Mouse (Mus musculus) gastrocnemius, postnatal 10 days (tissue): ENCODE measurements around the gene G530012D18Rik. TPM values are rescaled to one million over a fixed set of nuclear protein-coding genes. Genes with fewer than 3 reads are reported as not detected.
"Not testable (repeated sequence)": the region's sequence is repeated elsewhere in the genome, so short reads cannot be mapped to it uniquely, and the experiment has no call there.

Experiments used
- DNase-seq: peaks from one replicate; pipeline ENCODE4 v3.0.0; 2021; ENCODE audit warnings: mixed read lengths
- long read RNA-seq, 2 experiments: library from polyadenylated mRNA; stranded (forward); transcript quantifications; one replicate each; pipeline ENCODE4 v2.0.0; 2021
- total RNA-seq, 2 experiments: library from RNA; stranded (reverse); gene quantifications; 2 replicates each; pipeline ENCODE4 v1.2.3; 2021

G530012D18Rik gene
- not detected for total RNA-seq
- long read RNA-seq, experiment 1 = 0 reads
- long read RNA-seq, experiment 2 = 0 reads

DNA sequence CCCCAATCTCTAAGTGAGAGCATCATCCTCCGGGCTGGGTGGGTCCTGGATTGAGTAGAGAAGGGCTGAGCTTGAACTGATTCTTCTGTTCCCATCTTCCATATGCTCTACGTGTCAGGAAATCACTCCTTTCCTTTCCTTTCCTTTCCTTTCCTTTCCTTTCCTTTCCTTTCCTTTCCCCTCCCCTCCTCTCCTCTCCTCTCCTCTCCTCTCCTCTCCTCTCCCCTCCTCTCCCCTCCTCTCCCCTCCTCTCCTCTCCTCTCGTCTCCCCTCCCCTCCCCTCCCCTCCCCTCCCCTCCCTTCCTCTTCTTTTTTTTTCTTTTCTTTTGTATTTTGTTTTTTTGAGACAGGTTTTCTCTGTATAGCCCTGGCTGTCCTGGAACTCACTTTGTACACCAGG lies at the start of gene G530012D18Rik:
TSS of gene G530012D18Rik (plus strand) at position 301 of the 400 bp plus-strand sequence.
- not testable (repeated sequence) for DNase-seq

DNA sequence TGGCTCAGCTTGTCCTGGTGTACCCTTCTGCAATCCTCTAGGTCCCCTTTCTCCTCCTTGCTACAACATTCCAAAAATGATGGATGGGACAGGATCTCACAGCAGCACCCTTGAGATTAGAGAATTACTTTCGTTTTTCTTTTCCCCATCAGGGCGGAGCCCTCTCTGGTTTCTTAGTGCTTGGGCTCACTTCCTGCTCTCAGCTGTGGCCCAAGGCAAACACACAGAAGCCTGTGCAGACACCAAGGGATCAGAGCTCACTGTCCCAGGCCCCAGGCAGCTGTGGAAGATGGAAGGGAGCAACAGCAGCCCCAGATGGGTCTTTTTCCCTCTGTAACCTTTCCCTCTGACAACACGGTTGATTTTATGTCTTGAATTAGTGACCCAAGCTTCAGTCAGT lies 49.1 kb upstream of the G530012D18Rik start:
- DNase-seq = not testable (repeated sequence)

DNA sequence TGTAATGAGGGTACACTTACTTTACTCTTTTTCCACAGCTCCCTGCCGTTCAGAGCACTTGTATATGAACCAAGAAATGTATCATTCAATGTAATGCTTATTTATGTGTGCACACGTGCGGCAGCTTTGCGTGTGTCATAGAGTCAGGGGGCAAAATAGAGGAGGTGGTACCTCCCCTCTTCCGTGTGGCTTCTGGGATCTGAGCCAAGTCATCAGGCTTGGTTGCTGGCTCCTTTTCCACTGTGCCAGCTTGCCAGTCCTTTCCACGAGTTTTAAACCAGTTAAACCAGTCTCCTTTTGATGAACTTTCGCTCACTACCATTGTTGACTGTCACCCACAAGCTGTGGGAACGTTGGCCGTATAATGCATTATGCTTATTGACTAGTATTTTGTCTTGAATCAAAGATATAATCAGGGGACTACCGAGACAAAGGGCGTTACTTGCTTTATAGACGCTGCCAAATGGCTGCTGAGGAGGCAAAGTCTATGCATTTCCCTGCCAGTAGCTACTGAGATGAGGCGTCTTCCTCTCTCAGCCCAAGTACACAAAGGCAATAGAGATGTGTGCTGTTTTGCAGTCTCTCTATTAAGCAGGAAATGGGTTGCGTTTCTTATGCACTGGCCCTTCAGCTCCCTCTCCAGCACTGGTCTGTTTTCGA lies 46.9 kb upstream of the G530012D18Rik start:
- DNase-seq = not testable (repeated sequence)

DNA sequence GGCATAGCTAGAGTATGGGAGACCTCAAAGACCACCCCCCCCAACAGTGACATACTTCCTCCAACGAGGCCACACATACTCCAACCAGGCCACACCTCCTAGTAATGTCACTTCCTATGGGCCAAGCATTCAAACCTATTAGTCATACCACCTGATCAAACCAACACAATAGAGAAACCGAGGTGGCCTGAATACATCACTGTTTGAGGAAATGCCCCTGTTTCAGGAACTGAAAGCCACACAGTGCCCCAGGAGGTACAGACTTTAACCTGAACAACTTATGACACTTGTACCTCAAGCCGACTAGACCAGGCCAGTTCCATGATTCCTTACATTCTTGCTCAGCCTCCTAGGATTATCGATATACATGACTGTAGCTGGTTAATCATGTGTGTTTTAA lies 31.7 kb upstream of the G530012D18Rik start:
- not testable (repeated sequence) for DNase-seq

DNA sequence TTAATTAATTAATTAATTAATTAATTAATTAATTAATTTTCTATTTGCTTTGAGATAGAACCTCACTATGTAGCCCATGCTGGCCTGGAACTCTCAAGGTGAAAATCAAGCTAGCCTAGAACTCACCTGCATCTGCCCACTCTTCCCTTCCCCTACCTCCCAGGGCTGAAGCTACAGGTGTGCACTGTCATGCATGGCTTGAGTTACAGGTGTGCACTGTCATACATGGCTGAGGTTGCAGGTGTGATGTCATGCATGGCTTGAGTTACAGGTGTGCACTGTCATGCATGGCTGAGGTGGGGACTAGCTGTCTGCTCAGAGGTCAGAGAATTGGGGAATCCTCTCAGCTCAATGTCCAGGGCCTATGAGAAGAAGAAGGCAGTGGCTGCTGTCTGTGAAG lies 29.0 kb upstream of the G530012D18Rik start:
- DNase-seq = not testable (repeated sequence)

DNA sequence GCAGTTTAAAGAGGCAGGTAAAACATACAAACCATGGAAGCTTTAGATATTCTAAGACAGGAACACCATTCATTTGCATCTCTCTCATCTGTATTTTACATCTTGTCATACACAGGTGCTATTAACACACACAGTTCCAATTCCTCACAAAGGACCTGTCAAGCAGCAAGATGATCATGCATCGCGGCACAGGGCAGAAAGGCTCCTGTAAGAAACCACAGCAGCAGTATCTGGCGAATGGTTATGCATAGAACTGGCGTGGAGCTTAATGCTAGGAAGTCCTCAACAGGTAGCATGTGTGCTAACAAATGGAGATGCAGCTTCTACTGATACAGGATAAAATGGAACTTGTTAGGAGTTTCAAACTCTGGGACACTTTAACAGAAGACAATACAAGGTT lies 20.2 kb upstream of the G530012D18Rik start:
- DNase-seq = not testable (repeated sequence)

DNA sequence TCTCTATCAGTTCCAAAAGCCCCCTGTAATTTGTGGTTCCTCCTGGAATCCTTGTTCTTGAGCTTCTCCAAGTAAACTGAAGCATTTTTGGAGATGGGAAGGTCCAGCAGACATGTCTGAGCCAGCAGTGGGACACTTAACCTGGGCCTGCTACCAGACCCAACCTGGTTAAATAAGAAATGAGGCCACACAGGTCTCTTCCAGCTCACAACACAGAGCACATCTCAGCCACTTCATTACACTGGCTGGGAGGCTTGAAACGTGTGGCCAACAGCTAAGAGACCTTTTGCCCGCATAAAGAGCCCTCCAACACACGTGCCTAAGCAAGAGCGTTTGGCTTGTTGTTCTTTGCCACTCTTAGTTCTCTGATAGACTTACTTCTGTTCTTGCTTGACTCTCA lies 1.9 kb upstream of the G530012D18Rik start:
- DNase-seq = not testable (repeated sequence)

DNA sequence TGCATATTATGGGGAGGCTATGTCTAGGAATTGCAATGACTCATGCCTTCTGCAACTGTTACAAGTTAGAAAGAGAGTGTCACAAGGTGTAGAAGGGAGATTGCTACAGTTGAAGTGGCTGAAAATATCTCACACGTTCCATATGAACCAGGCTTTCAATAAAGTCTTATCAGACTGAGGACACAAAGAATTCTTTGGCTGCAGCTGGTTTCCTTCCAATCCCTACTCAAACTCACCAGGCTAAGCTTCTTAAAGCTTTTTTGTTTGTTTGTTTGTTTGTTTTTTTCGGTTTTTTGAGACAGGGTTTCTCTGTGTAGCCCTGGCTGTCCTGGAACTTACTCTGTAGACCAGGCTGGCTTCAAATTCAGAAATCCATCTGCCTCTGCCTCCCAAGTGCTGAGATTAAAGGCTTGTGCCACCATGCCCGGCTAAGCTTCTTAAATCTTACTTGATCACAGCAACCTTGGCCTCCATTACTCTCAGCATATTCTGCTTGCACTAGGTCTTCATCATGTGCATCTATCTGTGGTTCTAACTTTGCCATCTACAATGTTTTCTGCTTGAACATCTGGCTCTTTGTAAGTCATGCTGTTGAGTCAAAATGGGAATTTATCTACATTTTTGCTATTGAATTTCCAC lies 3.0 kb downstream of the G530012D18Rik start:
- not testable (repeated sequence) for DNase-seq

DNA sequence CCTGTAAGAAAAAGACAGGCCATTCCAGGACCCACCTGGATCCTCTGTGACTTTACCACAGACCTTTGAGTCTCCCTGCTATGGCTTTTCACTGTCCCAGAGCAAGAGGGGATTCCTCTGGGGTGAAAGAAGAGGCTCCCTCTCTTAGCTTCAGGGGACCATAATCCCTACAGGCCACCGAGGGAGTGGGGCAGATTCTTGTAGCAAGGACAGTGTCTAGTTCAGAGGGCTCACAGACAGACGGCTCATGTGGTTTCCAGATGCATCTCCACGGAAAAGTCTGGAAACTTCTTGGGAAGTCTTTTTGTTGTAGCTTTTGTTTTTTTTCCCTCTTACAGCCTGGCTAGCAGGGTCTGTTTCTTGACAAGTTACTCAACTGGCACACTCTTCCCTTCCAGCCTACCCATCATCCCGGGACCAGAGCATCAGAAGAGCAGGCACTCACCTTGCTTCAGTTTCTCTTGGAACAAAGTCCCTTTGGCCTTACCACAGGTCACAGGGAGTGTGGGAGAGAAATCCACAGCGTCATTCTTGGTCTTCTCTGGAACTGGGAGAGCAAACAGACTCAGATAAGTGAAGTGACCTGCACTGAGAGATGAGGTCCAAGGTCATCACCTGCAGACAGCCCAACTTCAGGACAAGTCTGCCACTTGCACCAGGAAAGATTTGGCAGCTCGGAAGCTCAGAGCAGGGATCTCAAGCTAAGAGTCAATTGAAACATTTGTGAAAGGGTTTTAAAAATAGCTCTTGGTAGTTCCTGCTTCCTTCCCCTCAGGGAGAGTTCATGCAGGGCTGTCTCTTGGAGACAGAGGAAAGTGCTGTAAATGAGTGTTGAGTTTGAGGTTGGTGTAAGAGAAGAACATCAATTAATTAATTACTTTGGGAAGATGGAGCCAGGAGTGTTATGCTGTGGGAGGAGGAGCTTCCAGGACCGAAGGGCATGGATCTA lies 4.0 kb downstream of the G530012D18Rik start:
- not testable (repeated sequence) for DNase-seq

DNA sequence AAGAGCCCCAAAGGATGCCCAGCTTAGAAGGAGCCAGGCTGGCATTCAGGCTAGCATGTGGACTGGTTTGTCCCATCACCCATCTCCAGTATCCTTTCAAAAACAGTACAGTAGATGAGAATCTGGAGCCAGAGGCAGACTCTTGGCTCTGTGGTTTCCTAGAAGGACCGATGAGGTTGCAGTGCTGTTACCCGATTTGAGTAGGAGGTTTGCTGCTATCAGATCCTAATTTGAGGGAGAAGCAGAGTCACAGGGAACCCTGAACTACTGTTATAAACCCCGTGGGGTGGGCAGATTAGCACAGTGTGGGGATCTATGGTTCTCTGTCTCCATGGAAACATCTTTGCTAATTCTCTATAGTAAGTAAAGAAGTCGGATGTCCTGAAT lies 4.7 kb downstream of the G530012D18Rik start:
- not testable (repeated sequence) for DNase-seq

DNA sequence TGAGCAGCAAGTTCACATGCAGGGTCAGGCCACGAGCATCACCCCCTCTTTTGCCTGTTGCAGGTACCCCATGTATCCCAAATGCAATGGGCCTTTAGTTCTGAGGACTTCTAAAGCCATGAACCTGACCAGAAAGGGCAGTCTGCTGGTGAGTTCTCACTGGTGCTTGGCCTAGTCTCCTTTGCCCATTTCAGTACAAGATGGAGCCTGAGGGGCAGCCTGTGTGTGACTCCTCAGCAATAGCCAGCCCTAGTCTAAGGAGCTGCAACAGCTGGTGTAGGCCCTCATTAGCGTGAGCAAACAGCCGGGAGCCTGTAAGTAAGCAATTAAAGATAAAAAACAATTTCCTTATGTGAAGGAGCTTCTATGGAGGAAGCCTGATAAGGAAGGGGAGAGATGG lies 5.1 kb downstream of the G530012D18Rik start:
- not testable (repeated sequence) for DNase-seq

DNA sequence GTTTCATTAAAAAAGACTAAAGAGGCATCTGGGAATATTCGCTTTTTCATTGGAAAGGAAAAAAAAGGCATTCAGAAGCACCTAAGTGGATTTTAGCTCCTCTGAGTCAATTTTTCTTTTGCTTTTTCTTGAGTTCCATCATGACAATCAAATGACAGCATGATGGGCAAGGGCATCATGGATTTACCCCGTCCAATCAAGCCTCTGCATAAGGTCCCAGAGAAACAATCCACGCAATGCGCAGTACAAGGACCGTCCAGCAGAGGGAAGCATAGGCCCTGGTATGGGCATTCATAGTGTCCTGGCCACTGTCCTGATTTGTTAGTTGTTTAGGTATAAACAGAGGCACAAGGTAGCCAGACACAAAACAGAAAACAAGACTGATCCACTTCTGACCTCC lies 6.0 kb downstream of the G530012D18Rik start:
- not testable (repeated sequence) for DNase-seq

DNA sequence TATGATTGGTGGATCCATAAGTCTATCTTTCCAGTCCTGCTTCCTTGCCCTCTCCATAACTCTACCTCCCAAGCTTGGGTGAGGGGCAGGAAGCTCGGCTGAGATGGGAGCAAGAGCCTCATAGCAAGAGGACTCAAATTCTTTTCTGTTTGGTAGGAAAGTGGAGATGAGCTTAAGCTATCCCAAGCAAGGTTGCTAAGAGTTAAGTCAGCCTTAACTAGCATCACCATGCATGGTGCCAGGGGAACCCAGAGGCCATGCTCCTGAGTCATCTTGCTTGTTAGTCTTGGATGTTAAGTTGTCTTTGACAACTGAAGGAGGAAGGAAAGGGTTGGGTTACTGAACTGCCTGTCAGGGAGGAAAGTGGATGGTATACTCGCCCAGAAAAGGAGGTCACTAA lies 13.2 kb downstream of the G530012D18Rik start:
- DNase-seq = not testable (repeated sequence)

DNA sequence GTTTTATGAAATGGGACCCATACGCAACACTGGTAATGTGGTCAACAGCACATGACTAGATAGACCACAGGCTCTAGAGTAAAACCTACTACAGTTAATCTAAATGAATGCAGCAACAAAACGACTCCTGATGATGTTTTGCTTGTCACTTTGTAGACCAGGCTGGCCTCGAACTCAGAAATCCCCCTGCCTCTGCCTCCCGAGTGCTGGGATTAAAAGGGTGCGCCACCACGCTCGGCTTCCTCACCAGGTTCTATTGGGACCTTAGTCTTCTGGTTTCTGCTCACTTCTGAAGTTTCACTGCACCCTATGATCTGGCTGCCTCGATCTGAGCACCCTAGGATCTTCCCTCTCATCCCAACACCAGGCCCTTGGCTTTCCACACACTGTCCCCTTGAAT lies 17.1 kb downstream of the G530012D18Rik start:
- DNase-seq = not testable (repeated sequence)

DNA sequence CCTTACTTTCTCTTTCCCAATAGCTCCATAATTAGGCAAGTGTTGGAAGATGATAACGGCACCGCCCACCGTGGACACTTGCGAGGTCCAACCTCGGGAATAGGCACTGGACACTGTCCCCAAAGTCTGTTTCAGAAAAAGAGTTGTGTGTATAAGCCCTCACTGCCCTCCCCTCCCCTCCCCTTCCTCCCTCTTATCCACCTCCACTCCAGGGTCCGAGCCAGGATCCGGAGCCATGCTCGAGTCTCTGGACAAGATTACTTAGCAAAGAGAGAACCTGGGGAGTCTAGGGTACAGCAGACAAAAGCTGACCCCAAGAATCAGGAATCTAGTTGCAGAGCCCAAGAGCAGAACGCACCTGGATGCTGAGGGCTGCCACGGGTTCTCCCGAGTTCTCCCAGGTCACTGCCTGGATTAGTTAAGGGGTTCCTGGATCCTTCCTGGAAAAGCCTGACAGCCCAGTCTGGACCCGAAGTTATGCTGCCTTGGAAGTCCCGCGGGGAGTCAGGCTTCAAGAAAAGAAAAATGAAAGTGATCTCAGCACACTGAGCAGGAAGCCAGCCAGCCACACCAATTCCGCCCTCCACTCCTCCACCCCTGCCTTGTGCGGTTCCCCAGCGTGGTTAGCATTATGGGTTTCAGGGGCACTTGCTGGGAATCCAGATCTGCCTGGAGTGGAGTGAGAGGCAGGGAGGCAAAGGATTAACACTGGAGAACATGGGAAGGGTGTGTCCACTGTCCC lies 23.0 kb downstream of the G530012D18Rik start, which contains the start of gene Sp110:
TSS of gene Sp110 (minus strand) at position 547 of the 742 bp plus-strand sequence.
- not testable (repeated sequence) for DNase-seq

DNA sequence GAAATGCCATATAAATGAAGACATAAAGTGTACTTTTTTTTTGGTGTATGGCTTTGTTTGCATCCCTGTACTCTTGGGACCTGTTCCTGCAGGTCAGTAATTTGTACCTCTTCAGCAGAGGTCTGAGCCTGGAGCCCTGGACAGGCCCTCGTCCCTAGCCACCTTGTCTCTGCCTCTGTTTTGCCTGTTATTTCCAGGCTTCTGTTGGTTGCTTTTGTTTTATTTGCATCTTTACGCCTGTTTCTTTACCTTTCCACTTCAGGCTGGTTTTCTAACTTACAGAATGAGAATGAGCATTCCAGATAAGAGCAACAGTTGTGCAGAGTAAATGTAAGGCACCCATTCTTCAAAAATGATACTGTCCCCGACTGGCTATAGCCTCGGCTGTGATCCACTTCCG lies 24.6 kb downstream of the G530012D18Rik start, which contains the start of gene Sp140:
TSS of gene Sp140 (plus strand) at position 301 of the 400 bp plus-strand sequence.
- not testable (repeated sequence) for DNase-seq

DNA sequence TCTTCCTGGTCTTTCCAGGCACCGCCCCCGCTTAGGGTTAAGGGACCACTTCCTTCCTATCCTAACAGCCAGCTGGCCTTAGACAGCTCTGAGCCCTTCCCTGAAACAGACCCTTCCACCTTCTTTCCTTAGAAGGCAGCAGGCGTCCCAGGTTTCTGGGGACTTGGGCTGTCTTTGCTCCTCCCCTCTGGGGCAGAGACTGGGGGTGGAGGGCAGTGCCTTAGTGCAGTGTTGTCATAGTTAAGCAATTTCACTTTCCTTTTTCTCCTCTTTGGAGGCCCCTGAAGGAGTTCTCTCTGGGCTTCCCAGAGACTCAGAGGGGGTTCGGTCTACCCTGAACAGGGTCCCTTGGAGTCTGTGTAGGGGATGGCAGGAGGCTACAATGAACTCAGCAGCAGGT lies 25.3 kb downstream of the G530012D18Rik start:
- peak; percentile 5 for DNase-seq

DNA sequence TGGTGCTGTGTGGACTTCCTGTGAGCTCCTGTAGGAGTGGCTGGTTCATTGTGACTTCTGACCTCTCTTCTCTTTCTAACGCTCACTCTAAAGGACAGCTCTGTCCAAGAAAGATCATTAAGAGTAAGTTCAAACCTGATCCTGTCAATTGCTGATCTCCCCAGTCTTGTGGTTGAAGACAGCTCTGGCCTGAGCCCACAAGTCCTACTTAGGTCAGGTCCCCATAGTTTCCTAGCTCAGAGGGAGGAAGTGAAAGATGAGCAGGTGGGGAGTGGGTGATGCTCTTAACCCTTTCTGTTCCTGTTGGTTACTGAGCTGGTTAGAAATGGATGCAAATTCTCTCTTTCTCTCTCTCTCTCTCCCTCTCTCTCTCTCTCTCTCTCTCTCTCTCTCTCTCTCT lies 28.9 kb downstream of the G530012D18Rik start:
- not testable (repeated sequence) for DNase-seq

DNA sequence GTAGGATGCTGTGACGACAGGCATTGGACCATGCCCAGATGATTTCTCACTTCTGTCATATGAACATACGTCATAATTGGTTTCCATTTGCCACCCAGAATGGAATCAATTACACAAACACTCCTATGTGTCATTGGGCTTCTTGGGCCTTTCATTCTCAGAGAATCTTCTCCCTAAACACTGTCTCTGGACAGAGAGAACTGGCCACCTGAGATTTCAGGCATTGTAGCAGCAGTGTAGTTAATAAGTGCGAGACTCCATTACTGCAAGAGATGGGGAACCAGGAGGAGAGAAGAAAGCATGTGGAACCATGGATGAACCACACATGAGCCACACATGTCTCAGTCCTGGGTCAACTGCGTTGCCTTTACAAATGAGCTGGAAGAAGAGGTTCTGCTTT lies 32.9 kb downstream of the G530012D18Rik start:
- DNase-seq = not testable (repeated sequence)

DNA sequence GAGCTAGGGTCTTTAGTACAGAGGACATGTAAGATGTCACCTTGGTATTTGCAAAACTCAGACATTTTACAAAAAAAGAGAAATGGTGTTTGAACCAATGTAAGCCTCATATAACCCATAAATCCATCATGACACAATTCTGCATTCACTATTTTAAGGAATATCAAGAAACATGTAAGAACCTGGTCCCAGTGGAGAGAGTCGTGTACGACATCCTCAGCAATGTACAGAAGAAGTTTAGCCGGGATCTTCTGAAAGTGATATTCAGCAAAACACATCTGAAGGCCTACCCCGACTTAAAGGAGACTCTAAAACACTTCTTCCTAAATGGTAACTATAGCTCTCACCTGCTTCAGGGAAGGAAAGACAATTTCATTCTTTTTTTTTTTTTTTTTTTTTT lies 35.1 kb downstream of the G530012D18Rik start:
- not testable (repeated sequence) for DNase-seq

DNA sequence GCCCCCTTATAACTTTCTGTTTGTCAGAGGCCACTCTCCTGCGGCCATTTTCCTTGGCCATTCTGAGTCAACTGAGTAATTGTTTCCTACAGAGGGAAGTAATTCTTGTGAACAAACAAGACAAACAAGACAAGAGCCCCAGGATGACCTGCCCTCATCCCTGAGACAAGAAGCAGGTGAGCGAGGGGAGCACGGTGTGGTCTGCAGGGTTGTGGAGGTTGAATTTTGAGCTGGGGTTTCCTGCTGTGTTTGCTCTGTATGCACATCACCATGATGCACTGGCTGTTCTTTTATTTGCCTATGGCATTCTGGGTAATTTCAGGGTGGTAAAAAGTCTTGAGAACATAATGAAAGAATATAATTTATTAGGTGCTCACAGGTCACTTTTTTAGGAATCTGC lies 39.6 kb downstream of the G530012D18Rik start:
- not testable (repeated sequence) for DNase-seq

DNA sequence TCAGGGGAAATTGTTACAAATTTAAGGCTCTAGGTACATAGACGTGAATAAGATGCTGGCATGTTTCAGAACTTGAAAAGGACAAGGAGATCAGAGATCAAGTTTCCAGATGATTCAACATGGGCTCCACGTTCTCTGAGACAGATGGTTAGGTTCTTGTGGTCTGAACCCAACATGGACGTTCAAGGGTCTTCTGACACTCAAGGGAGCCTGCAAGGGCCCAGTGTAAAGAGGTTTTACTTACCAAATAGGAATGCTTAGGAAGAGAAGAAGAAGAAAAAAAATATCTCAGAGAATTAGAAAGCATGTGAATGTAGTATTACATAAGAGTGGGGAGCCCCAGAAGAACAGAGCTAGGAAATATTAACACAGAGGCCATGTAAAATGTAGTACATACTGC lies 40.3 kb downstream of the G530012D18Rik start:
- not testable (repeated sequence) for DNase-seq
